Mouse (Mus musculus): Measurements from ENCODE around the gene Rad51d. TPM values are rescaled to one million over a fixed set of nuclear protein-coding genes. Genes with fewer than 3 reads are reported as not detected.

Gene Rad51d
- polyA plus RNA-seq, 1 experiment from 2014 or later, result 13.9 TPM

GRCm38 (mm10) chr11:82920768-82921167 lies 30.4 kb upstream of the Rad51d start:
- Histone ChIP-seq H3K4me2 (ENCODE audit: low read depth, low read length) (no peak overlapping the region), H3K9ac (ENCODE audit: low read depth, low read length) (no peak overlapping the region), H3K9me3 (ENCODE audit: control insufficient read depth, low read length) (no peaks in the 10 kb centered on the region), H3K36me3 (ENCODE audit: control insufficient read depth, insufficient read depth, low read length) (no peaks in the 10 kb centered on the region), H3K4me1 (ENCODE audit: control insufficient read depth, insufficient read depth, low read length) (no peaks in the 10 kb centered on the region), H3K4me3 (ENCODE audit: low read length) (no peak overlapping the region), H3K27me3 (replicated peaks; ENCODE audit: control insufficient read depth, insufficient read depth, low read length) (peaks cover 5% of the 10 kb centered on the region), H3K27ac (ENCODE audit: low read length) (no peak overlapping the region)
- no peak for ATAC-seq
- WGBS, result 44% methylated on average over 10 of the region's 10 CpGs

- H3K4me3 ChIP-seq (ENCODE audit: low read length), result peak overlapping the region; percentile 2; the same call in 1 of the 2 replicates
- H3K36me3 ChIP-seq (ENCODE audit: control insufficient read depth, insufficient read depth, low read length), result no peaks in the 10 kb centered on the region
- no peak overlapping the region for H3K27ac ChIP-seq (ENCODE audit: low read length)
- H3K4me1 ChIP-seq (ENCODE audit: control insufficient read depth, insufficient read depth, low read length), result no peaks in the 10 kb centered on the region
- H3K27me3 ChIP-seq (replicated peaks; ENCODE audit: control insufficient read depth, insufficient read depth, low read length), result 0 out of 2 replicates have a peak, but pooled peaks cover 3% of the 10 kb centered on the region
- no peak overlapping the region for H3K9ac ChIP-seq (ENCODE audit: low read depth, low read length)
- H3K9me3 ChIP-seq (ENCODE audit: control insufficient read depth, low read length), result no peaks in the 10 kb centered on the region
- peak; percentile 46; the same call in 1 of the 2 replicates for ATAC-seq
- WGBS, result 7% methylated on average over 16 of the region's 16 CpGs
- H3K4me2 ChIP-seq (ENCODE audit: low read depth, low read length), result peak overlapping the region; percentile 34
Observed at GRCm38 (mm10) chr11:82914711-82915352, 24.4 kb upstream of the Rad51d start.

DNA sequence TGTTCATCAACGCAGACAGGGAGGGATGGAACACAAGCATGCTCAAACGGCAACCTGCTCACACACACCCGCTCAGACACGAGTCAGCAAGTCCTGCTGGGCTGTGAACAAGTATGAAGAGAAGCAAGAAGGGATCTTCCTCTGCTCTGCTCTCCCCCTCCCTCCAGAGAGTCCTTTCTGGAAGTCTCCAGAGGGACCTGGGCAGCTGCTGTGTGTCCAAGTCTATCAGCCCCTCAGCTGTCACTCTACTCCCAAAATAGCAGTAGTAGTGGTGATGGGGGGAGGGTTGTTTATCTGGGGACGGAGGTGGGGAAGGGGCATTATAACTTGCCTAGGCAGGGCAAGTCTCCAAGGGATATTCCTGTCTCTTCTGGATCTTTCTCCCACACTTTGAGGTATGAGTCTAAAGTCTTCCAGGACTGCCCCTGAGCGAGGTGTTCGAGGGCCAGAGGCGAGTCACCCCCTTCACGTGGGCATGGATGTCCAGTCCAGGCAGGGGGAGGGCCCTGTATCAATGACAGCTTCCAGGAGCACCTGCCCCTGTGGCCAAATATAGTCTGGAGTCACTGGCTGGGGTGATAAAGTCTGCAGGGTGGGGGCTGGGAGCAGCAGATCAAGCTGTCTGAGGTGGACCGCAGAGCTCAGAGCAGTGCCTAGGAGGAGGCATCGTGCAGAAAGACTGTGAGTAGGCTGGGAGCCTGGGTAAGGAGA lies 20.4 kb upstream of the Rad51d start:
- 79% methylated on average over 11 of the region's 11 CpGs for WGBS
- no peak overlapping the region for H3K4me2 ChIP-seq (ENCODE audit: low read depth, low read length)
- H3K27ac ChIP-seq (ENCODE audit: low read length), result no peak overlapping the region
- peaks cover 4% of the 10 kb centered on the region for H3K4me1 ChIP-seq (ENCODE audit: control insufficient read depth, insufficient read depth, low read length)
- H3K9me3 ChIP-seq (ENCODE audit: control insufficient read depth, low read length), result no peaks in the 10 kb centered on the region
- no peak overlapping the region; the same call in 1 of the 2 replicates for H3K9ac ChIP-seq (ENCODE audit: low read depth, low read length)
- 0 out of 2 replicates have a peak, but pooled peaks cover 3% of the 10 kb centered on the region for H3K27me3 ChIP-seq (replicated peaks; ENCODE audit: control insufficient read depth, insufficient read depth, low read length)
- no peak overlapping the region for H3K4me3 ChIP-seq (ENCODE audit: low read length)
- H3K36me3 ChIP-seq (ENCODE audit: control insufficient read depth, insufficient read depth, low read length), result no peaks in the 10 kb centered on the region
- no peak for ATAC-seq

- H3K9ac ChIP-seq (ENCODE audit: low read depth, low read length), result no peak within 1 kb of the TSS; the same call in 1 of the 2 replicates
- H3K27me3 ChIP-seq (replicated peaks; ENCODE audit: control insufficient read depth, insufficient read depth, low read length), result 0 out of 2 replicates have a peak, but pooled peaks cover 3% of the 10 kb centered on the region
- no peak within 1 kb of the TSS for H3K27ac ChIP-seq (ENCODE audit: low read length)
- H3K4me2 ChIP-seq (ENCODE audit: low read depth, low read length), result no peak within 1 kb of the TSS
- no peaks in the 10 kb centered on the region for H3K36me3 ChIP-seq (ENCODE audit: control insufficient read depth, insufficient read depth, low read length)
- H3K4me1 ChIP-seq (ENCODE audit: control insufficient read depth, insufficient read depth, low read length), result peaks cover 4% of the 10 kb centered on the region
- no peak for ATAC-seq
- H3K9me3 ChIP-seq (ENCODE audit: control insufficient read depth, low read length), result no peaks in the 10 kb centered on the region
- H3K4me3 ChIP-seq (ENCODE audit: low read length), result no peak within 1 kb of the TSS
- 86% methylated on average over 4 of the region's 4 CpGs for WGBS
Observed at GRCm38 (mm10) chr11:82910250-82910649, 19.8 kb upstream of the Rad51d start, which contains the start of gene Unc45b. Gene Unc45b (plus strand): TSS chr11:82910550.

DNA sequence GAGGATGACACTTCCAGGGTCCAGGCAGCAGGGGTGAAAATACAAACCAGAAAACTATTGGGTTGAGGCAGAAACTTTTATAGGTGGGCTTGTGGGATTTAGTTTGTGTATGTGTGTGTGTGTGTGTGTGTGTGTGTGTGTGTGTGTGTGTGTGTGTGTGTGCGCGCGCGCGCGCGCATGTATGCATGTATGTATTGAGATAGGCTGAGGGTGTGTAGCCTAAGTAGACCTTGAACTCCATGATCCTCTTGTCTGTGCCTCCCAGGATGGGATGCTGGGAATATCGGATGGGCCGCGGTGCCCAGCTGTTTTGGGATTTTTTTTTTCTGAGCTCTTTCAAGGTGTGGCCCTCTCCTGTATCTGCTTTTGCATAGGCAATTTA lies 18.2 kb upstream of the Rad51d start:
- ATAC-seq, result peak; percentile 19; the same call in 1 of the 2 replicates
- Histone ChIP-seq H3K4me3 (ENCODE audit: low read length) (peak overlapping the region; percentile 82), H3K4me1 (ENCODE audit: control insufficient read depth, insufficient read depth, low read length) (peaks cover 4% of the 10 kb centered on the region), H3K9ac (ENCODE audit: low read depth, low read length) (peak overlapping the region; percentile 89), H3K4me2 (ENCODE audit: low read depth, low read length) (peak overlapping the region; percentile 75), H3K27me3 (replicated peaks; ENCODE audit: control insufficient read depth, insufficient read depth, low read length) (0 out of 2 replicates have a peak, but pooled peaks cover 1% of the 10 kb centered on the region), H3K36me3 (ENCODE audit: control insufficient read depth, insufficient read depth, low read length) (0 out of 2 replicates have a peak, but pooled peaks cover 6% of the 10 kb centered on the region), H3K27ac (ENCODE audit: low read length) (no peak overlapping the region), H3K9me3 (ENCODE audit: control insufficient read depth, low read length) (no peaks in the 10 kb centered on the region)
- 73% methylated on average over 3 of the region's 10 CpGs for WGBS

- Histone ChIP-seq H3K36me3 (ENCODE audit: control insufficient read depth, insufficient read depth, low read length) (peaks cover 8% of the 10 kb centered on the region; the same call in 1 of the 2 replicates), H3K9ac (ENCODE audit: low read depth, low read length) (peak within 1 kb of the TSS; percentile 89), H3K9me3 (ENCODE audit: control insufficient read depth, low read length) (no peaks in the 10 kb centered on the region), H3K4me2 (ENCODE audit: low read depth, low read length) (peak within 1 kb of the TSS; percentile 75), H3K27me3 (replicated peaks; ENCODE audit: control insufficient read depth, insufficient read depth, low read length) (no peaks in the 10 kb centered on the region), H3K4me1 (ENCODE audit: control insufficient read depth, insufficient read depth, low read length) (peaks cover 4% of the 10 kb centered on the region), H3K4me3 (ENCODE audit: low read length) (peak within 1 kb of the TSS; percentile 82), H3K27ac (ENCODE audit: low read length) (no peak within 1 kb of the TSS)
- 1% methylated on average over 73 of the region's 73 CpGs for WGBS
- peak; percentile 79 for ATAC-seq
Observed at GRCm38 (mm10) chr11:82907651-82908607, 17.5 kb upstream of the Rad51d start, which contains the start of gene Nle1. Gene Nle1 (minus strand): TSS chr11:82908411.

DNA sequence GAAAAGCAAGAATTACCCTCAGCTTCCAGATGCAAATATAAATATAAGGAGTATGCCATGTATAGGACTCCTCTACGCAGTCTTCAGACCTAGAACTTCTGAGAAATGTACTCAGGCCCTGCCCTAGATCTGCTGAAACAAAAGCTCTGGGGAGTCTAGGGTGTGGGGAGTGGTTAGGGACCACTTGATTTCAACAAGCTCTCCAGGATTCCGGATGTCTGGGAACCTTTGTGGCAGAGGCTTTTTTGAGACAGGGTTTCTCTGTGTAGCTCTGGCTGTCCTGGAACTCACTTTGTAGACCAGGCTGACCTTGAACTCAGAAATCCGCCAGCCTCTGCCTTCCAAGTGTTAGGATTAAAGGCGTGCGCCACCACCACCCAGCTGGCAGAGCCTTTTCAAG lies 15.4 kb upstream of the Rad51d start:
- peaks cover 20% of the 10 kb centered on the region for H3K36me3 ChIP-seq (ENCODE audit: control insufficient read depth, insufficient read depth, low read length)
- H3K9me3 ChIP-seq (ENCODE audit: control insufficient read depth, low read length), result no peaks in the 10 kb centered on the region
- H3K27ac ChIP-seq (ENCODE audit: low read length), result no peak overlapping the region
- no peaks in the 10 kb centered on the region for H3K27me3 ChIP-seq (replicated peaks; ENCODE audit: control insufficient read depth, insufficient read depth, low read length)
- peaks cover 4% of the 10 kb centered on the region for H3K4me1 ChIP-seq (ENCODE audit: control insufficient read depth, insufficient read depth, low read length)
- no peak for ATAC-seq
- no peak overlapping the region for H3K9ac ChIP-seq (ENCODE audit: low read depth, low read length)
- H3K4me2 ChIP-seq (ENCODE audit: low read depth, low read length), result no peak overlapping the region
- 95% methylated on average over 5 of the region's 5 CpGs for WGBS
- no peak overlapping the region for H3K4me3 ChIP-seq (ENCODE audit: low read length)

DNA sequence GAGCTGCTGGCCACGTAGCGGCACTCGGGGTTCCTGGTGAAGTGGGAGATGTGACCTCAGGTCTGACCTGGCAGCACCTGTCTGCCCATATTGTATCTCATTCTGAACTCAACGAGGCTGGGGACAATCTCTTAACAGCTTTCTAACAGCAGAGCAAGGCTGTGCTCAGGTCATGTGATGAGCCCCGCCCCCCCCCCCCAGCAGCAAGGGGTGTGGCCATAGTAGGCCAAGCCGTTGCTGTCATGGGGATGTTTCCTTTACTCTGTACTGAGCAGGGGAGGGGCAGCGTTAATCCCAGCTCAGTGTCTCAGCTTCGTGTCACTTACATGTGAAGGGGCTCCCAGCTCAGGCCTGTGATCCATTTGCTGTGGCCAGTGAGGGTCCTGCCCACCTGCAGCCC lies 14.5 kb upstream of the Rad51d start:
- Histone ChIP-seq H3K4me1 (ENCODE audit: control insufficient read depth, insufficient read depth, low read length) (peaks cover 4% of the 10 kb centered on the region), H3K4me3 (ENCODE audit: low read length) (no peak overlapping the region), H3K36me3 (ENCODE audit: control insufficient read depth, insufficient read depth, low read length) (peaks cover 20% of the 10 kb centered on the region), H3K9ac (ENCODE audit: low read depth, low read length) (no peak overlapping the region), H3K27me3 (replicated peaks; ENCODE audit: control insufficient read depth, insufficient read depth, low read length) (no peaks in the 10 kb centered on the region), H3K4me2 (ENCODE audit: low read depth, low read length) (no peak overlapping the region), H3K9me3 (ENCODE audit: control insufficient read depth, low read length) (no peaks in the 10 kb centered on the region), H3K27ac (ENCODE audit: low read length) (no peak overlapping the region)
- no peak for ATAC-seq
- WGBS, result 52% methylated on average over 8 of the region's 8 CpGs

Measured in intestine, embryonic 16.5 days (tissue).